Mouse (Mus musculus): Measurements from ENCODE around the gene Med29.

Med29 gene

GRCm38 (mm10) chr7:28376011-28376771, 16.3 kb downstream of the Med29 start:
- in situ Hi-C loops (cut with MboI): no loop called here

- in situ Hi-C loops (cut with MboI): no loop called here
These were observed 17.2 kb downstream of the Med29 start for GRCm38 (mm10) chr7:28375176-28375921.

- in situ Hi-C loops (cut with MboI): no loop called here
These were observed 17.9 kb downstream of the Med29 start for GRCm38 (mm10) chr7:28374647-28375046.

- in situ Hi-C loops (cut with MboI): no loop called here
These were observed 18.5 kb downstream of the Med29 start for GRCm38 (mm10) chr7:28373891-28374495.

GRCm38 (mm10) chr7:28373131-28373581, 19.4 kb downstream of the Med29 start:
- in situ Hi-C loops (cut with MboI): no loop called here

GRCm38 (mm10) chr7:28372251-28373108, 20.0 kb downstream of the Med29 start, which contains the start of gene Plekhg2:
TSS of gene Plekhg2 (minus strand) at chr7:28372599.
- in situ Hi-C loops (cut with MboI): no loop called here

GRCm38 (mm10) chr7:28371514-28371989, 21.0 kb downstream of the Med29 start:
- in situ Hi-C loops (cut with MboI): no loop called here

- in situ Hi-C loops (cut with MboI): no loop called here
These were observed 21.5 kb downstream of the Med29 start for GRCm38 (mm10) chr7:28370977-28371513.

- in situ Hi-C loops (cut with MboI): no loop called here
These were observed 22.5 kb downstream of the Med29 start for GRCm38 (mm10) chr7:28370051-28370450.

GRCm38 (mm10) chr7:28368276-28368920, 24.1 kb downstream of the Med29 start:
- in situ Hi-C loops (cut with MboI): no loop called here

- in situ Hi-C loops (cut with MboI): no loop called here
These were observed 24.7 kb downstream of the Med29 start for GRCm38 (mm10) chr7:28367663-28368275.

- in situ Hi-C loops (cut with MboI): no loop called here
These were observed 30.0 kb downstream of the Med29 start for GRCm38 (mm10) chr7:28362441-28363060.

GRCm38 (mm10) chr7:28361647-28362341, 30.7 kb downstream of the Med29 start:
- in situ Hi-C loops (cut with MboI): no loop called here

- in situ Hi-C loops (cut with MboI): no loop called here
These were observed 32.2 kb downstream of the Med29 start for GRCm38 (mm10) chr7:28360291-28360690.

GRCm38 (mm10) chr7:28359854-28360253, 32.7 kb downstream of the Med29 start:
- in situ Hi-C loops (cut with MboI): no loop called here

GRCm38 (mm10) chr7:28358431-28358830, 34.1 kb downstream of the Med29 start:
- in situ Hi-C loops (cut with MboI): no loop called here

- in situ Hi-C loops (cut with MboI): no loop called here
These were observed 34.5 kb downstream of the Med29 start for GRCm38 (mm10) chr7:28357984-28358383.

- in situ Hi-C loops (cut with MboI): no loop called here
These were observed 35.5 kb downstream of the Med29 start for GRCm38 (mm10) chr7:28356981-28357380.

GRCm38 (mm10) chr7:28355221-28355620, 37.3 kb downstream of the Med29 start:
- in situ Hi-C loops (cut with MboI): no loop called here
